Mouse (Mus musculus): ENCODE data around the gene Gab2.

- TF ChIP-seq MAFK (IDR thresholded peaks at IDR 0.05; ENCODE audit: insufficient read depth, low read depth, low read length) (no peak), CHD2 (IDR thresholded peaks at IDR 0.05; ENCODE audit: low read depth, low read length) (no peak), HCFC1 (IDR thresholded peaks at IDR 0.05; ENCODE audit: borderline replicate concordance, insufficient read depth, low read length) (no peak), ZNF384 (IDR thresholded peaks at IDR 0.05; ENCODE audit: low read depth, low read length) (no peak), ZC3H11A (IDR thresholded peaks at IDR 0.05; ENCODE audit: borderline replicate concordance, low read depth, low read length) (no peak)
Observed at GRCm38 (mm10) chr7:97181931-97182330, 100.5 kb downstream of the Gab2 start.

Data from ES-E14 (cell line).